Mouse (Mus musculus): ENCODE measurements around the gene Hpgds.
A peak's percentile ranks its signal among the peaks of the same experiment; 100 is the strongest.

Hpgds gene

GRCm38 (mm10) chr6:65144621-65145205 lies at the start of gene Hpgds:
Gene Hpgds, minus strand, starts transcription at chr6:65144908.
- DNase-seq (ENCODE audit: low read depth), result peak; percentile 77

- DNase-seq (ENCODE audit: low read depth), result no peak
Observed at GRCm38 (mm10) chr6:65164977-65165376, 20.3 kb upstream of the Hpgds start.

GRCm38 (mm10) chr6:65164137-65164536 lies 19.4 kb upstream of the Hpgds start:
- DNase-seq (ENCODE audit: low read depth), result no peak

DNA sequence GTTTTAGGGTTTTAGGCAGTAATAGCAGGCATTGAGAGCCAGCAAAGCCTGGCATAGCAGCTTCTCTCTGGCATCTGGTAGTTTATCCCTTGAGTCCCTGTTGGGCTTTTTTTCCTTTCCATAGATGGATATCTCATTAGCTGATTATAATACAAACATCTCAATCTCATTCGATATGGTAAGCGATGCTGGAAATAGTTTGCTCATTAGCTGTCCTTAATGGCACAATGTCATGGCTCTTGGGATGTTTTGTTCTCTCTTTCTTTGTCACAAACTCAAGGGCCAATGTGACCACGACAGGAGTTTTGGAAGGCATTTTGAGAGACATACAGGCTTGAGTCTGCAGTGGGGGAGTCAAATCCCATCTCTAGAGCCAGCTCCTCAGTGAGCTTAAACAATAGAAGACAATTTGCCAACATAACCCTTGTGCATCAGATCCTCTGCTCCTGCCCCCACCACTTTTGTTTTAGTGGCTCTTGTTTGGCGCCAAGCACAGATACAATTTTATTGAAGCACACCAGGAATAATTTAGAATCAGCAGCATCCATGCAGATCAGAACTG lies 14.8 kb upstream of the Hpgds start:
- DNase-seq (ENCODE audit: low read depth), result no peak

- DNase-seq (ENCODE audit: low read depth), result no peak
Observed at GRCm38 (mm10) chr6:65157042-65157441, 12.3 kb upstream of the Hpgds start.

- no peak for DNase-seq (ENCODE audit: low read depth)
Observed at GRCm38 (mm10) chr6:65153570-65153969, 8.9 kb upstream of the Hpgds start.

DNA sequence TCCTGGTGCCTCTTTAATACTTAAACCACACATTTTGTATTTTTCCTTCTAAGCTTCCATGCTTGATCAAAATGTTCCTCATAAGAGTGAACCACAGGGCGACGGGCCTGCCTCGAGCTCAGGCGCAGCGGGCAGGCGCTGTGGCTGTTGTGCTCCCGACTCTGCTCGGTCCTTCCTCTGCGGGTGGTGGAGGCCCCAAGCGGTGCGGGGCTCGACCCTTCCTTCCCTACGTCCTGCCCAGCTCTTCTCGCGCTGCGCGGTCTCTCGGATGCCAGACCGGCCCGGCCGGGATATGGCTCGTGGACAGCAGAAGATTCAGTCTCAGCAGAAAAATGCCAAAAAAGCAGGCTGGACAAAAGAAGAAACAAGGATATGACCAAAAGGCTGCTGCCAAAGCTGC lies 6.0 kb upstream of the Hpgds start:
- DNase-seq (ENCODE audit: low read depth), result no peak

DNA sequence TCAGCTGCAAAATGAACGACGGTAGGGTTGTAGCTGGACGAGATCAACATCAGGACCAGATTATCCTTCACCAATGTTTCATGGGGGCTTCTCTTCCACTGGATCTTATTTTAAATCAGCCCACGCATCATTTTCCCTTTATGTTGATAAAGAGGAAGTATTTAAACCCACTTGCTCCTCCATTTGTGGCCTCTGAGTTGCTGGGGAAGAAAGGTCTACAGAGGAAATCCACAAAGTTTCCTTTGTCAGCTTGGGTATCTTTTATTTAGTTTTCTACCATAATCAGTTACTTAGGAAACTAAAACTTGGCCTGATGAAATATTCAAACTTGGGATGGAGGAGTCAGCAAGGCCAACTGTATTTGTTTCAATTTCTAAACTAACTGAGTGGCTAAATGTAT lies 1.7 kb upstream of the Hpgds start:
- DNase-seq (ENCODE audit: low read depth), result no peak

- DNase-seq (ENCODE audit: low read depth), result no peak
Observed at GRCm38 (mm10) chr6:65142316-65142715, 2.4 kb downstream of the Hpgds start.

GRCm38 (mm10) chr6:65140750-65141243 lies 3.9 kb downstream of the Hpgds start:
- peak; percentile 61 for DNase-seq (ENCODE audit: low read depth)

DNA sequence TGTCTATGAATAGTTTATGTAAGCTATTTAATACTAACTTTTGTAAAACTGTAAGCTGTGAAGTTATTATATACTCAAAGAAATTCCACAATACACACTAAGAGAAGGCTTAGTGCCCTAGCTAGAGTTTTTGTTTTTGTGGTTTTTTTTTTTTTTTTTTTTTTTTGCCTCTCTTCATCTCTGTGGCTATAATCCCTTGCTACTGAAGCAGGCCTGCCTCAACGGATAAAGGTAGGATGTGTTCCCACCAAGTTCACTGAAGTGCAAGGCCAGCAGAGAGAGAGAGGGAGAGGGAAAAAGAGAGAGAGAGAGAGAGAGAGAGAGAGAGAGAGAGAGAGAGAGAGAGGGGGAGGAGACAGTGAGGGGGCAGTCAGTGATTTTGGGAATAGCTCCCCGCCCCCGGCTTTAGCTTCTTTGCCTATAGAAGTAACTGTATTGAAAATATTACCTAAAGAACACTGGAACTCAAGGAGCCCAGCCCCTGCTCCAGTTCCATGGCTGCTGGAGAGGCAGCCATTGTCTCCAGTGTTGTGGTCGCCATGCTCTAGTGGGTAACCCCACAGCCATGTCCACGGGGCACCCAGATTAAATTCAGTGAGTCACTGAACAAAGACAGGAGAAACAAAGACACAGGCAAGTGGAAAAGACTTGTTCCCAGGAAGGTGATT lies 4.5 kb downstream of the Hpgds start:
- no peak for DNase-seq (ENCODE audit: low read depth)

DNA sequence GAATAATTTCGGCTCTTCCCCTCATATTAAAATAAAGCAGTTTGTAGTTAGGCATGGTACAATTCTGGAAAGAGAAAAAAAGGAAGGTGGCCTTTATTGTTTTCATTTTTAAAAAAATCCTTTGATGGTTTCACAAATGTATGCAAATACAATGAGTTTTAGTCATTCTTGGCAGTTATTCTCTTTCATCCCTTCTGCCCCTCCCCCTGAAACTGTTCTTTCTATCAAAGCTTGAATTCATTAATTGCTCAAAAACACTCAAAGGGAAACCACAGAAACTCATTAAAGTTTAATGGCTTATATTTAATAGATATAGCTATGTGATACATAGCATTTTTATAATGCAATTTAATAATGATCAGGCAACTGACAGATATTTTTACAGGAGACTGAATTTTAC lies 6.5 kb downstream of the Hpgds start:
- DNase-seq (ENCODE audit: low read depth), result no peak

DNA sequence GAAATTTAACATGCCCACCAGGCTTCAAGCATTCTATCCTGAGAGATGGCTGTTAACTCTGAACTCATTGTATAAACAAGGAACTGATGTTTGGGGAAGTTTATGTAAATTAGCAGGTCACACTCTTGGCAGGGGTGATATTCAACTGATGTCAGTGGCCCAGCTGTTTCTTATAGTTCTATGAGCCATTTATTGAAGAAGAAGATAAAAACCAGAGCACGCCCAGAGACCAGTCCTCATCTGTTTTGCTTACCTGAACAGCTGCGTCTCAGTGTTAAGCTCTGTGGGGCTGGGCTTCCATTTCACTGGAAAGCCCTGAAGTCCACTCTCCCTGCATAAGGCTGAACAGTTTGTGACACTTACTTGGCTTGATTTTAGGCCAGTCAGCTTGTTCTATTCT lies 6.9 kb downstream of the Hpgds start:
- no peak for DNase-seq (ENCODE audit: low read depth)

DNA sequence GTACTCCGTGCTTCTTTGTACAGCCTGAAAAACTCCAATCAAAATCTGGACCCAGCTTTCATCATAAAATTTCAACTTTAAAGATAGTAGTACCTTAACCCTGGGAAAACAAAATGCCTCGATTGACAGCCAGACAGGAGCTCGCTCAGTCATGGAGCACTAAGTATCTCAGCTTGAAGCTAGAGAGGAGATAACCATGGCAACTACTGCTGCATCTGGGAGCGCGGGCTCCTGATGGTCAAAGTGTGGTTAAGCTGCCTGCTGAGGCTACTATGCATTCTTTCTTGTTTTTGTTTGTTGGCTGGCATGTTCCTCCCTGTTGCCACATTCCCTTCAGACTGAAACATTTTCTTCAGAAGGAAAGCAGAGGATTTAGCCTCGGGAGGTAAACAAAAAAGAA lies 12.3 kb downstream of the Hpgds start:
- DNase-seq (ENCODE audit: low read depth), result no peak

DNA sequence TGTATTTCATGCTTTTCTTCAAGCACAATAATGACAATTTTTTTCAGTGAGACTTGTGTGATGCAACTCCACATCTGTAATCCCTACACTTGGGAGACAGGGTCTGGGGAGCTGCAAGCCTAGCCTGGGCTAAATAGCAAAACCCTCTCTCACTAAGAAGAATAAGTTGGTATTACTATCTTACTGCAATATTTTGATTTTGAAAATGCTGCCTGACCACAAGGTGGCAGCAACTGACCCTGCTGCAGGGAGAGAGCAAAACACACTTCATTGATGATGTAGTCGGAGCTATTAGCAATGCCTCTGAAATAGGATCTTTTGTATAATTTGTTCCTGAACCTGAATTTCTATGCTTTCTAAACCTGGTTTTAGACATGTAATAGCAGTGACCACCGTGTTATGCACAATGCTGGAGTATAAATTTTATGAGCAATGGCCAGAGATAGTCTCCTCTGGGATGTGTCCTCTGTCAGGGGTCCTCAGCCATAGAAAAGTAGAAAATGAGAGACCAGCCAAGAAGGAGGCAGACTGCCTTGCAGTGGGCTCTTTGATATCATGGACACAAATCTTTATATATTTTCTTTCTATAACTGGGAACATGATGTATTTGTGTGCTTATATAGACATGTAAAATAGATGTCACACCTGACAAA lies 18.5 kb downstream of the Hpgds start:
- peak; percentile 68 for DNase-seq (ENCODE audit: low read depth)

- DNase-seq (ENCODE audit: low read depth), result no peak
Observed at GRCm38 (mm10) chr6:65117540-65117939, 27.2 kb downstream of the Hpgds start.

DNA sequence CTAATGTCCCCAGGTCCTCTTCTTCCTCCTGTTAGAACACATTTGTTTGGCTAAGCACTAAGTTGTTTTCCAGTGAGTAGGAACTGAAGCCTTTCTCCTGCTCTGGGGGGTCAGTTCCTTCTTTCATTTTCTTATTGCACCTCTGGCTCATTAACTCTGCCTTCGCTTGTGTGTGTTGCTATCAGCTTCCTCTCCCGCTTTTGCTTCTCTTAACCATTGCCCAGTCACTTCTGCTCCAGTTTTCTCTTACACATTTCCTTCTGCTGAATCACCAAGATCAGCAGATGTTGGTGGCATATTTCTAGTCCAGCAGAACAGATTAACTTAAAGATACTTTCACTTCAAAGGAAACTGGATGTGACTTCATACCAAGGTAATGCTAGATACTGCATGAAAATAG lies 29.8 kb downstream of the Hpgds start:
- no peak for DNase-seq (ENCODE audit: low read depth)

DNA sequence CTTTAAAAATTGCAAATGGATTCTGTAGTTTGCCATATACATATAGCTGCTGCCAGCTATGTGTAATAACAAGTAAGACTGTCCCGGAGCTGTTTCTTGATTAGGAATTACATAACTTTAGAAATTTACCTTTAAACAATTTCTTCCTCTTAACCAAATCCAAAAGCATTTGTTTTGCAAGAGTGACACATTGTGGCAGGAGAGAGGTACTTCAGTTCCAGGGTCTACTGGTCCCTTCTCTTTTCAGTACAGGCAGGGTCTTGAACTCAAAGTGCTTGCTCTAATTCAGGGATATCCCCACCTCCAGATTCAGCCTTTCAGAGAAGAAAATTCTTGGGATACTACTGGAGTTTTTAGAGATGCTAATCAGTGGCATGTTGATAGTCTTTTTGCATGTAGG lies 65.6 kb downstream of the Hpgds start:
- peak; percentile 49 for DNase-seq (ENCODE audit: low read depth)

DNA sequence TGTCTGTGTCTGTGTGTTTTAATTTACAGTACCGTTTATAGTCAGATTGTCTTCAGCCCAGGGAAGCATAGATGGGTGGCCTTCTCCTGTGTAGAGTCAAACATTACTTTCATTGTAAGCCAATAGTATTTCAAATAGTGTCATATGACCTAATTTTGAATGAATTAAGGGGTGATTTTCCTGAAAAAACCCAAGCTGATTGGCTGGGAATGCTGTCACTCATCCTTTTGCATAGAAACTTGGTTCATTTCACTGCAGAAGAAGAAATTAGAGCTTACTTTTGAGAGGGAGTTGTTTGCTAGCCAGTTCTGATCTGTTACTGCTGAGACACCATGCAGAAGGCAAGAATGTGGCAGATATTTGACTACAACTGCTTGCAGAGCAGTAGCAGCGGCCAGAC lies 69.5 kb downstream of the Hpgds start:
- no peak for DNase-seq (ENCODE audit: low read depth)
